Mouse (Mus musculus) kidney, embryonic 15.5 days (tissue): ENCODE results near the gene Cd72. TPM values are rescaled to one million over a fixed set of nuclear protein-coding genes. Genes with fewer than 3 reads are reported as not detected.

Source experiments
- ATAC-seq: fragments of 200-750 bp; cut with Nextera tagmentation; replicated peaks from 2 replicates; pipeline ENCODE4 v1.8.0; 2017; ENCODE audit warnings: moderate TSS enrichment; ENCODE audit not compliant: low FRiP score
- H3K27ac ChIP-seq: fragments of 300-500 bp; sonication (generic); 2 replicates; pipeline ENCODE4 v1.5.1; 2015; ENCODE audit warnings: mild to moderate bottlenecking, inconsistent platforms
- H3K27me3 ChIP-seq: fragments of 300-500 bp; sonication (generic); 2 replicates; pipeline ENCODE4 v1.6.1; 2015; ENCODE audit warnings: inconsistent platforms
- H3K36me3 ChIP-seq: fragments of 300-500 bp; sonication (generic); 2 replicates; pipeline ENCODE4 v1.6.1; 2015; ENCODE audit warnings: inconsistent platforms
- H3K4me1 ChIP-seq: fragments of 300-500 bp; sonication (generic); 2 replicates; pipeline ENCODE4 v1.6.1; 2015; ENCODE audit warnings: inconsistent platforms
- H3K4me2 ChIP-seq: fragments of 300-500 bp; sonication (generic); 2 replicates; pipeline ENCODE4 v1.6.1; 2015; ENCODE audit warnings: moderate library complexity, mild to moderate bottlenecking, inconsistent platforms
- H3K4me3 ChIP-seq: fragments of 300-500 bp; sonication (generic); replicated peaks from 2 replicates; pipeline ENCODE4 v1.5.1; 2015; ENCODE audit warnings: mild to moderate bottlenecking, inconsistent platforms
- H3K9ac ChIP-seq: fragments of 300-500 bp; sonication (generic); 2 replicates; pipeline ENCODE4 v1.6.1; 2015; ENCODE audit warnings: mild to moderate bottlenecking, inconsistent platforms
- H3K9me3 ChIP-seq: fragments of 300-500 bp; sonication (generic); replicated peaks from 2 replicates; pipeline ENCODE4 v1.6.1; 2016; ENCODE audit warnings: inconsistent platforms
- WGBS: fragments of 180-500 bp; shearing (Covaris S2); methylation state at CpG from one replicate; pipeline ENCODE4 v1.1.7; 2015; ENCODE audit warnings: mixed read lengths; 5-methylcytosine and 5-hydroxymethylcytosine counted together
- polyA plus RNA-seq: library from polyadenylated mRNA; unstranded; fragments of >200 nt; fragmentation: Nextera tagmentation; extraction: Ambion mirVana; gene quantifications from 2 replicates; pipeline ENCODE4 v1.2.1, GENCODE M21; 2015

Cd72 gene
- polyA plus RNA-seq, 1 experiment from 2014 or later, result 3.0 TPM

DNA sequence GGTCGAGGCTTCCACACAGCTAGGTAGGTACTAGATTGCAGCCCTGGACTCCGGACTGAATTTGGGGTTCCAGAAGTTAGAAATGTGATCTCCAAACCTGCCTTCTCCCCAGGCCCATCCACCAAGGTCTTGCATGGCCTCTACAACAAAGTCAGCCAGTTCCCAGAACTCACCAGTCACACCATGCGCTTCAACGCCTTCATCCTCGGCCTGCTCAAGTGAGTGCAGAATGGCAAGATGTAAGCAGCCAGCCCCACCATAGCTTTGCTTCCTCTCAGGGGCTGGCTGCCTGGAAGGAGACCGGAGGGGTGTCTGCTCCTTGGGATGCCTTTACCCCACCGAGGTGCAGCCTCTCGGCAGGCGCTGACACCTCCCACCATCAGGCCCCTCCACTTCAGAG, 30.4 kb downstream of the Cd72 start:
- Histone ChIP-seq H3K9me3 (no peaks in the 10 kb centered on the region), H3K4me2 (no peak overlapping the region), H3K4me1 (peaks cover 46% of the 10 kb centered on the region), H3K27ac (no peak overlapping the region), H3K9ac (no peak overlapping the region), H3K27me3 (peaks cover 54% of the 10 kb centered on the region), H3K4me3 (no peak overlapping the region), H3K36me3 (peaks cover 60% of the 10 kb centered on the region)
- ATAC-seq, result no peak
- 83% methylated on average over 9 of the region's 9 CpGs for WGBS

DNA sequence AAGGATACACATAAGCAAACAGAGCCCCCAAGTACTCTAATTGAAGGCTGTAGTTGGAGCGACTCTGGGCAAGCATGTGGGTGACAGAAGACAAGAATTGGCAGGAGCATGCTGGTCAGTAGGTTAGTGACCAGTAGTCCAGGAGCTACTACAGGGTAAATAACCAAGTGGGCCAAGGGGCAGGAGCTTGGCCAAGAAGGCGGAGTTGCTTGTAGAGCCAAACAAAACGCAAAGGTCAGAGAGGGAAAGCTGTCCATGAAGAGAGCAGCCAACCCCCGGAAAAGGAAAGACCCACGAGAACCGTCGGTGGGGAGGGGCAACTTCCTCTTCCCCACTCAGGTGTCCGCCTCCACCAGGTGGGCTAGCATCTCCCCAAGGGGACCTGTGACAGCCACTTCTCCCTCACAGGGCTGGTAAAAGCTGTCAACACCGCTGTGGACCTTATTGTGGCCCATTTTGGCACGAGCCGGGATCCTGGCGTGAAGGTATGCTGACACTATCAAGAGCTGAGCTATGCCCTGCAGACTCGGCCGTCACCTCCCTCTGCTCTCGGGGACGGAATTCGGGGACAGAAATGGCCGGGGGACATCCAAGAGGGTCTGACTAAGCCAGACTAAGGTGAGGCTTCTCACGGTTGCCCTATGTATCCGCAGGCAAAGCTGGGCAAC, 31.0 kb downstream of the Cd72 start:
- Histone ChIP-seq H3K27ac (no peak overlapping the region), H3K27me3 (peaks cover 53% of the 10 kb centered on the region), H3K9ac (no peak overlapping the region), H3K4me1 (peaks cover 46% of the 10 kb centered on the region), H3K4me3 (no peak overlapping the region), H3K36me3 (peaks cover 60% of the 10 kb centered on the region), H3K9me3 (no peaks in the 10 kb centered on the region), H3K4me2 (no peak overlapping the region)
- no peak for ATAC-seq
- WGBS, result 90% methylated on average over 20 of the region's 20 CpGs

DNA sequence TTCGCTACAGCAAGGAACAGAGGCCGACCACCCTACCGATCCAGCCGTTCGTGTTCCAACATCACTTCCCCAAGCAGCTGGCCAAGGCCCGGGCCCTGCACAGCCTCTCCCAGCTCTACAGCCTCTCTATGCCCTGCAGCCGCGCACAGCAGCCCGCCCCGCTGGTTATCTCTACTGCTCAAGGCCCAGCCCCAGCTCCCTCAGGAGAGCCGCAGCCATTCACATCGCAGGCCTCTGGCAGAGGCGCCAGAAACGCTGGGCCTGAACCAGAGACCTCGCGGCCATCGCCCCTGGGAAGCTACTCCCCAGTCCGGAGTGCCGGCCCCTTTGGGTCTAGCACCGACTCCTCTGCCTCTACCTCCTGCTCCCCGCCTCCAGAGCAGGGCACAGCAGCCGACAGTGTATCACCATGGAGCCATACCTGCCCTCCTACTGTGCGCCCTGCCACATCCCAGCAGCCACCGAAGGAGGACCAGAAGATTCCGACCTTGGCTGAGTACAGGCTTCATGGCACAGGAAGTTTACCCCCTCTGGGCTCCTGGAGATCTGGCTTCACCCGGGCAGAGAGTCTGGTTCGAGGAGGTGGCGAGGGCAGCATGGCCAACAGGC, 32.7 kb downstream of the Cd72 start:
- Histone ChIP-seq H3K27ac (no peak overlapping the region), H3K4me1 (peaks cover 47% of the 10 kb centered on the region), H3K4me3 (no peak overlapping the region), H3K9me3 (no peaks in the 10 kb centered on the region), H3K4me2 (no peak overlapping the region), H3K9ac (no peak overlapping the region), H3K36me3 (peaks cover 60% of the 10 kb centered on the region), H3K27me3 (peaks cover 37% of the 10 kb centered on the region)
- ATAC-seq, result no peak
- WGBS, result 82% methylated on average over 28 of the region's 28 CpGs

DNA sequence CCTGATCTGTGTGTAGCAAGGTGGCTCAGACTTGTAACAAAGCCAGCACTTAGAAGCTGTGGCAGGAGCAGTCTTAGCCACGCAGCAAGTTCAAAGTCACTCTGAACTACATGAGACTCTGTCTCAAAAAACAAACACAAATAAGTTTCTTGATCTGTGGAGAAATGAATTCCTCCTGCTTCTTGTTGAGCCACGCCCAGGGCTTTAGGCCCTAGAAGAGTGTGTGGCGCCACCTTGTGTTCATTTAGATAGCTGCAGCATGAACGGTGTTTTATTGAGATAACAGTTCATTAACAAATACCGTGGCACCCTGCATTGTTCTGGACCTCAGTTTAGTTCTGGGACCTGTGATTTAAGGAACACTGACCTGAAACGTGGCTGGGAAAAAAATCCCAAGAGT, 34.1 kb downstream of the Cd72 start:
- 4% methylated on average over 6 of the region's 6 CpGs for WGBS
- no peak for ATAC-seq
- Histone ChIP-seq H3K9me3 (no peaks in the 10 kb centered on the region), H3K36me3 (peaks cover 61% of the 10 kb centered on the region), H3K4me1 (peaks cover 37% of the 10 kb centered on the region), H3K27ac (peak overlapping the region; percentile 82), H3K4me3 (no peak overlapping the region), H3K9ac (no peak overlapping the region), H3K4me2 (no peak overlapping the region), H3K27me3 (peaks cover 23% of the 10 kb centered on the region)

DNA sequence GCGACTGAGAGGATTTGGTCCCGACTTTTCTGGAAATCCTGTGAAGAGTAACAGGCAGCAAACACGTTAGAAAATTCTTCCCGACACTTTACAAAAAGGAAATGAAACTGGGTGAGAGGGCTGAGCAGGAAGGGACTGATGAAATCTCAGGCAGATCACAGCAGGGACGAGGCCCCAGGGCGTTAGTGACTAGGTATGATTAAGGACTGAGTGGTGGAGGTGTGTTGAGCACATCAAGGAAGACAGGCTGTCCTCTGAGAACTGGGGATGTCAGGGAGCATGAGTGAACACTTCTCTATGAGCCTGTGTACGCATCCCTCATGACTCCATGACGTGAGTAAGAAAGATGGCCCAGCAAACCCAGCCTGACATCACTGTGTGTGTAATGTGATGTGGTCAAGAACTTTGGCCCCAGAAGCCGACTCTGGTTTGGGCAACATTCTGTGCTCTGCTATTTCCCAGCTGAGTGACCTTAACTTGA, 34.6 kb downstream of the Cd72 start:
- Histone ChIP-seq H3K4me2 (no peak overlapping the region), H3K27me3 (peaks cover 18% of the 10 kb centered on the region), H3K9ac (no peak overlapping the region), H3K4me1 (peaks cover 34% of the 10 kb centered on the region), H3K27ac (peak overlapping the region; percentile 82), H3K4me3 (no peak overlapping the region), H3K9me3 (no peaks in the 10 kb centered on the region), H3K36me3 (peaks cover 61% of the 10 kb centered on the region)
- ATAC-seq, result no peak
- WGBS, result 57% methylated on average over 9 of the region's 9 CpGs

DNA sequence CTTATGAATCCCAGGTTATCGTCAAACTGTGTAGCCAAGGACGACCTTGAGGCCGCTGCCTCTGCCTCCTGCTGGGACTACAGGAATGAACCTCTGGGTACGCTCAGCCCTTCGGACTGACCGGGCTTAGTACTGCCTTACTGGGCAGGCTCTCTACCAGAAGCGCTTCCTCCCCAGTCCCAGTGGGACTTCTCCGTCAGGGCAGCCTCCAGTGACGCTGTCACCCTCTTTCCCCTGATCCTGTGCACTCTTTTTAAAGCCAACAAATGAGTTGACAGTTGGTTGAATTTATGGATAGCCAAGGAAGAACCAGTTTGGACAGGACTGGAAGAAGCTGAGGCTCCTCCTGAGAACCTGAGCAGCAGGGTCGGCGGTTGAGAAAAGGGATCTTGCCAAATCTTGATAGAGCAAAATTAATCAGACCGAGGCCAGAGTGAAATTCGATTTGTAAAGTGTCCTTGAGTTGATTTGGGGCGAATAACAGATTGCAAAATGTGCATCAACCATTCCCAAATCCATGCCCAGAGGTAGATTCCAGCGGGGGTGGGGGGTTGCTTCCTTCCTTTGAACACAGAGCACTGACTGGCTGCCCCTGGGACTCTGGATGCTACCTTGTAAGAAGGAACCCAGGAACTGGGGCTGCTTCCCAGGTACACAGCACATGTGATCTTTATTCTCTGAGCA, 35.3 kb downstream of the Cd72 start:
- no peak overlapping the region for H3K4me3 ChIP-seq
- no peak overlapping the region for H3K4me2 ChIP-seq
- H3K9ac ChIP-seq, result no peak overlapping the region
- H3K9me3 ChIP-seq, result no peaks in the 10 kb centered on the region
- peaks cover 59% of the 10 kb centered on the region for H3K36me3 ChIP-seq
- WGBS, result 49% methylated on average over 15 of the region's 15 CpGs
- H3K4me1 ChIP-seq, result peaks cover 34% of the 10 kb centered on the region
- H3K27me3 ChIP-seq, result peaks cover 11% of the 10 kb centered on the region
- H3K27ac ChIP-seq, result peak overlapping the region; percentile 82
- no peak for ATAC-seq

DNA sequence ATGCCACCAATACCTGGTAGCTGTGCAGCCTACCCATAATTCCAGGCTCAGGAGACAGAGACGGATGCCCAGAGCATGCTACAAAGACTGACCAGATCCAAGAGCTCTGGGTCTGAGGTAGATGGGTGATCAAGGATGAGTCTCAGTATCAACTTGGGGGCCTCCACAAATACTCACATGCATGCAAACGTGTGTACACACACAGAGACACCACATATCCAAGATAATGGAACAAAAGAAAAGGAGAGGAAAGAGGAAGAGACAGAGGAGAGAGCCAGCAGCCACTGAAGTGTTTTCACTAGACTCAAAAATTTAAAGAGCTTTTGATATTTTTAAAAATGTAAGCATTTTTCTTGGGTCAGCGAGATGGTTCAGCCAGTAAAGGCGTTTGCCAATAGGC, 36.0 kb downstream of the Cd72 start:
- Histone ChIP-seq H3K4me1 (peaks cover 35% of the 10 kb centered on the region), H3K4me3 (no peak overlapping the region), H3K9me3 (no peaks in the 10 kb centered on the region), H3K27ac (peak overlapping the region; percentile 82), H3K9ac (no peak overlapping the region), H3K36me3 (peaks cover 55% of the 10 kb centered on the region), H3K27me3 (0 out of 2 replicates have a peak, but pooled peaks cover 4% of the 10 kb centered on the region), H3K4me2 (no peak overlapping the region)
- ATAC-seq, result no peak
- 75% methylated on average over 4 of the region's 4 CpGs for WGBS

DNA sequence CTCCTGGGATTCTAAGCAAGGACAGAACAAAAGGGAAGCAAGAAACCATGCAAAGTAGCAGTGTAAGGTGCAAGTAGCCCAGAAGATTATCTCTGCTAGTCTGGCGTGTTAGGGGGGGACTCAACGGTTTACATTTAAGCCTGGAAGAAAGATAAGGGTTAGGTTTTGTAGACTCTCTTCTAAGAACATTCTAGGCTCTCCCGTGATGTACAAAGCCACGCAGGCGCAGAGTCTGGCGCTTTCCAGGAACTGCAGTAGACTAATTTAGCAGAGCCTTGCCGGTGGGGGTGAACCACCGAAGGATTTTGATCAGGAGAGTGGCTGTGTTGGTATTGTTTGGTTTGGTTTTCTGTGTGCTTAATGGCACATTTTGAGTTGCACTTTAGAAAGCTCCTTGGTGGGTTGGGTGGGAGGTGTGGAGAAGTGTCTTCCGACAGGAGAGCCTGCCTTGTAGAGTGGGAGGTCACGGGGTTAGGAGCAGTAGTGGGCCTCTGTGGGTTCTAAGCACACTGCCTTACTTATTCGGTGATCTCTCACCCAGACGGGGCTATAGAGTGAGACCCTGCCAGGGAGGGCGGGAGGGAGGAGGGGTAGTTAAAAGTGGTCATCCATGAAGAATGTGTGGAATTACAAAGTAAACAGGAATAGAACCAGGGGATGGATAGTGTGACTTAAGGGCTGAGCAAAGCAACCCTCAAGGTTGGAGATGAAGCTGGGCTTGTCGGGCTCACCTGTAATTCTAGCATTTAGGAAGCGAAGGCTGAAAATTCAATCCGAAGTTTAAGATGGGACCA, 37.0 kb downstream of the Cd72 start:
- ATAC-seq, result peak; percentile 84
- no peak overlapping the region for H3K4me2 ChIP-seq
- 44% methylated on average over 16 of the region's 16 CpGs for WGBS
- no peak overlapping the region for H3K4me3 ChIP-seq
- H3K36me3 ChIP-seq, result peaks cover 47% of the 10 kb centered on the region
- no peaks in the 10 kb centered on the region for H3K27me3 ChIP-seq
- peaks cover 38% of the 10 kb centered on the region for H3K4me1 ChIP-seq
- peak overlapping the region; percentile 82 for H3K27ac ChIP-seq
- no peak overlapping the region for H3K9ac ChIP-seq
- no peaks in the 10 kb centered on the region for H3K9me3 ChIP-seq

DNA sequence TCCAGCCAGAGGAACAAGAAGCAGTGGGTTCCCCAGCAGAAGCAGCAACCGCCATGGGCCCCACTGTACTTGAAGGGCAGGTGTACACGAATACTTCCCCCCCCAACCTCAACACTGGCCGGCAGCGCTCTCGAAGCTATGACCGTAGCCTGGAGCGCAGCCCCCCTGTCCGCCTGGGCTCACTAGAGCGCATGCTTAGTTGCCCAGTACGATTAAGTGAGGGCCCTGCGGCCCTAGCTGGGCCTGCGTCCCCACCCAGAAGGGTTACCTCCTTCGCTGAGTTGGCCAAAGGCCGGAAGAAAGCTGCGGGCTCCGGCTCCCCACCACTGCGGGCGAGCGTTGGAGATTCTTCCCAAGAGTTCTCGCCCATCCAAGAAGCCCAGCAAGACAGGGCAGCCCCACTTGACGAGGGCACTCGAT, 38.3 kb downstream of the Cd72 start:
- 97% methylated on average over 22 of the region's 22 CpGs for WGBS
- H3K4me1 ChIP-seq, result peaks cover 38% of the 10 kb centered on the region
- no peak for ATAC-seq
- H3K36me3 ChIP-seq, result peaks cover 34% of the 10 kb centered on the region
- no peak overlapping the region for H3K4me2 ChIP-seq
- no peaks in the 10 kb centered on the region for H3K9me3 ChIP-seq
- no peak overlapping the region for H3K4me3 ChIP-seq
- H3K27me3 ChIP-seq, result no peaks in the 10 kb centered on the region
- no peak overlapping the region for H3K27ac ChIP-seq
- H3K9ac ChIP-seq, result no peak overlapping the region

DNA sequence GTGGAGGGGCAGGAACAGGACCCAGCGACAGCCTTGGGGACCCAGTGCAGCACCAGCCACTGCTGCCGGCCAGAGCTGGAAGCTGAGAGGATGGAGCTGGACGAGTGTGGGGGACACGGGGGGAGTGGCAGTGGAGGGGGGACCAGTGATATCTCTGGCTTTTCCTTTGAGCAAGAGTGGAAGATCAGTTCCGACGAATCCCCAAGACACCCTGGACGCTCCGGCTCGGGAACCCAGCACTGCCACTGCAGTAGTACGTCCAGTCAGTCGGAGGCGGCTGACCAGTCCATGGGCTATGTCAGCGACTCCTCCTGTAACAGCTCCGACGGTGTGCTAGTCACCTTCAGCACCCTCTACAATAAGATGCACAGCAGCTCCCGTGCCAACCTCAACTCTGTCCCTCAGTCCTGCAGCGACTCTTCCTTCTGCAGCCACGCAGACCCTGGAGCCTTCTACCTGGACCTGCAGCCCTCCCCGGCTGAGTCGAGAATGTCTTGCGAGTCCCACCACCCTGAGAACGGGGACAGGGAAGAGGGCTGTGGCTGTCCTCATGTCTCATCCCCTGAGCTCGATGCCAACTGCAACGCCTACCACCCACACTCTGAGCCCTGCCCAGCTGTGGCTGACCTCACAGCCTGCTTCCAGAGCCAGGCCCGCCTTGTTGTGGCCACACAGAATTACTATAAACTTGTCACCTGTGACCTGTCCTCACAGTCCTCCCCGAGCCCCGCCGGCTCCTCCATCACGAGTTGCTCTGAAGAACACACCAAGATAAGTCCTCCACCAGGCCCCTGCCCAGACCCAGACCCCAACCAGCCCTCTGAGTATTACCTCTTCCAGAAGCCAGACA, 39.0 kb downstream of the Cd72 start:
- Histone ChIP-seq H3K4me3 (no peak overlapping the region), H3K36me3 (peaks cover 33% of the 10 kb centered on the region), H3K27ac (no peak overlapping the region), H3K4me2 (no peak overlapping the region), H3K9me3 (no peaks in the 10 kb centered on the region), H3K4me1 (peaks cover 38% of the 10 kb centered on the region), H3K9ac (no peak overlapping the region), H3K27me3 (no peaks in the 10 kb centered on the region)
- ATAC-seq, result no peak
- 91% methylated on average over 29 of the region's 29 CpGs for WGBS

DNA sequence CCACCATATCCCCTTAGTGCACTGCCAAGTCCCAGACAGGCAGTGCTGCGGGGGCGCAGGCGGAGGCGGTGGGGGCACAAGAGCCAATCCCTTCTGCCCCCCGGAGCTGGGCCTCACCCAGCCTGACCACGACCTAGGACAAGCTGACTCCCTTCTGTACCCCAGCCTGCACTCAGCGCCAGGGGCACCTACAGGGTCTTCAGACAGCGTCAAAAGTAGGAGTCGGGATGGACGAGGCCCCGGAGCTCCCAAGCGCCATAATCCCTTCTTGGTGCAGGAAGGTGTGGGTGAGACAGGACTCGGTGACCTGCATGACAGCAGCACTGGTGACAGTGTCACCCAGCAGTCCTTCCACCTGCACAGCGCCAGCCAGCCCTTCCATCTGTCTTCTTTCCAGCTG, 39.7 kb downstream of the Cd72 start:
- no peak overlapping the region for H3K27ac ChIP-seq
- H3K4me3 ChIP-seq, result no peak overlapping the region
- WGBS, result 86% methylated on average over 14 of the region's 14 CpGs
- H3K9me3 ChIP-seq, result no peaks in the 10 kb centered on the region
- no peak for ATAC-seq
- H3K9ac ChIP-seq, result no peak overlapping the region
- H3K27me3 ChIP-seq, result no peaks in the 10 kb centered on the region
- peaks cover 33% of the 10 kb centered on the region for H3K36me3 ChIP-seq
- no peak overlapping the region for H3K4me2 ChIP-seq
- peaks cover 33% of the 10 kb centered on the region for H3K4me1 ChIP-seq
